ENCODE assay signal across 28 mouse cellular contexts in genomic region chr1:116401996-116402656, GRCm38 (mm10).
A peak's percentile ranks its signal among the peaks of the same experiment; 100 is the strongest.
DNase-seq lines count a peak whose midpoint lies in the region; ATAC-seq and TF ChIP-seq lines count a peak whose summit lies in the region.
"Had no signal": no experiment of that assay in that cellular context is flagged by ENCODE, and none has a peak within 500 bp of the region (broad histone marks: within the 10 kb centered on the region; RNA-seq: fewer than 3 reads in every experiment).

No protein-coding gene starts in this region.

- TF ChIP-seq CTCF in hindbrain, postnatal 0 days (IDR thresholded peaks at IDR 0.05; ENCODE audit: low read depth): no peak

- no peak overlapping the region for H3K4me2 ChIP-seq in hindbrain, postnatal 0 days (ENCODE audit: low read depth, low read length)
- no peak overlapping the region for H3K4me2 ChIP-seq in hindbrain, embryonic 16.5 days (ENCODE audit: low read length)
- H3K4me2 ChIP-seq: heart, embryonic 15.5 days; limb, embryonic 15.5 days; liver, embryonic 13.5 days; neural tube, embryonic 13.5 days had no signal

- DNase-seq in adrenal gland, postnatal 25 days: peak; percentile 18
- DNase-seq in adrenal gland, postnatal 10 days: no peak
- DNase-seq in hindbrain, postnatal 0 days (ENCODE audit: low spot score): peak; percentile 12
- DNase-seq in Muller cell, postnatal 12 days (ENCODE audit: inconsistent ontology term): peak; percentile 46
- peak; percentile 14 for DNase-seq in brain, adult 2 months (ENCODE audit: low read depth, low spot score)
- DNase-seq in embryo, embryonic 9.5 days (ENCODE audit: extremely low spot score): no peak
- DNase-seq: cerebellum, adult 18-20 months; cerebellum, postnatal 25 days; gastrocnemius, postnatal 14 days; kidney, adult 8-10 months; kidney, postnatal 4 days; layer of hippocampus, adult 9-11 months; liver, embryonic 13.5 days; lung, adult 18-20 months; right cerebral cortex, postnatal 14 days had no signal

- H3K4me1 ChIP-seq in hindbrain, postnatal 0 days (ENCODE audit: insufficient read depth, low read length): no peaks in the 10 kb centered on the region
- H3K4me1 ChIP-seq in hindbrain, embryonic 16.5 days (ENCODE audit: control insufficient read depth, insufficient read depth, low read depth, low read length): no peaks in the 10 kb centered on the region
- H3K4me1 ChIP-seq: heart, embryonic 10.5 days; heart, embryonic 15.5 days; limb, embryonic 10.5 days; limb, embryonic 15.5 days; liver, embryonic 13.5 days; neural tube, embryonic 13.5 days had no signal

- no peak for ATAC-seq in hindbrain, postnatal 0 days
- no peak for ATAC-seq in hindbrain, embryonic 16.5 days
- ATAC-seq: CD4-positive, CD25-positive, alpha-beta regulatory T cell, adult 4 months; forebrain, embryonic 16.5 days; intestine, embryonic 16.5 days; lung, postnatal 0 days; midbrain, embryonic 16.5 days had no signal

- H3K4me3 ChIP-seq in hindbrain, postnatal 0 days (ENCODE audit: low read length): no peak overlapping the region
- no peak overlapping the region for H3K4me3 ChIP-seq in hindbrain, embryonic 16.5 days (ENCODE audit: low read length)
- H3K4me3 ChIP-seq: heart, embryonic 10.5 days; heart, embryonic 15.5 days; limb, embryonic 10.5 days; limb, embryonic 15.5 days; liver, embryonic 13.5 days; neural tube, embryonic 13.5 days had no signal

- WGBS in hindbrain, postnatal 0 days: 68% methylated on average over 1 of the region's 1 CpGs
- WGBS in hindbrain, embryonic 16.5 days: 65% methylated on average over 1 of the region's 1 CpGs

- H3K9me3 ChIP-seq in hindbrain, postnatal 0 days (ENCODE audit: low read length): no peaks in the 10 kb centered on the region
- H3K9me3 ChIP-seq in hindbrain, embryonic 16.5 days (ENCODE audit: control insufficient read depth, low read length): peaks cover 3% of the 10 kb centered on the region; the same call in 1 of the 2 replicates
- H3K9me3 ChIP-seq: heart, embryonic 10.5 days; heart, embryonic 15.5 days; limb, embryonic 10.5 days; limb, embryonic 15.5 days; liver, embryonic 13.5 days; neural tube, embryonic 13.5 days had no signal

- no peaks in the 10 kb centered on the region for H3K27me3 ChIP-seq in hindbrain, postnatal 0 days (ENCODE audit: insufficient read depth, low read length)
- H3K27me3 ChIP-seq in hindbrain, embryonic 16.5 days (replicated peaks; ENCODE audit: control insufficient read depth, insufficient read depth, low read length): no peaks in the 10 kb centered on the region
- H3K27me3 ChIP-seq: heart, embryonic 15.5 days; limb, embryonic 15.5 days; liver, embryonic 13.5 days; neural tube, embryonic 13.5 days had no signal

- no peak overlapping the region for H3K9ac ChIP-seq in hindbrain, postnatal 0 days (replicated peaks; ENCODE audit: low read length)
- no peak overlapping the region for H3K9ac ChIP-seq in hindbrain, embryonic 16.5 days (ENCODE audit: low read depth, low read length)
- H3K9ac ChIP-seq: heart, embryonic 15.5 days; limb, embryonic 15.5 days; liver, embryonic 13.5 days; neural tube, embryonic 13.5 days had no signal

- no peak overlapping the region for H3K27ac ChIP-seq in hindbrain, postnatal 0 days
- no peak overlapping the region for H3K27ac ChIP-seq in hindbrain, embryonic 16.5 days (ENCODE audit: low read depth, low read length)
- H3K27ac ChIP-seq: heart, embryonic 10.5 days; heart, embryonic 15.5 days; kidney, postnatal 0 days; limb, embryonic 10.5 days; limb, embryonic 15.5 days; liver, embryonic 13.5 days; macrophage; neural tube, embryonic 13.5 days had no signal

- no peaks in the 10 kb centered on the region for H3K36me3 ChIP-seq in hindbrain, postnatal 0 days (ENCODE audit: insufficient read depth, low read length)
- no peaks in the 10 kb centered on the region for H3K36me3 ChIP-seq in hindbrain, embryonic 16.5 days (ENCODE audit: control insufficient read depth, insufficient read depth, low read length)
- H3K36me3 ChIP-seq: heart, embryonic 10.5 days; heart, embryonic 15.5 days; limb, embryonic 10.5 days; limb, embryonic 15.5 days; liver, embryonic 13.5 days; neural tube, embryonic 13.5 days had no signal

Comparison
In these comparisons a context has a peak if more than half of its experiments do, and no peak if none do; other contexts are left out.
1. DNase-seq: peak in adrenal gland, postnatal 25 days (single experiment), hindbrain, postnatal 0 days (single experiment), Muller cell, postnatal 12 days (single experiment) and brain, adult 2 months (single experiment); none in adrenal gland, postnatal 10 days (single experiment) and embryo, embryonic 9.5 days (single experiment).